Mouse (Mus musculus): ENCODE results near the gene Arhgdia. TPM values are rescaled to one million over a fixed set of nuclear protein-coding genes. Genes with fewer than 3 reads are reported as not detected.
A peak's percentile ranks its signal among the peaks of the same experiment; 100 is the strongest.

Gene Arhgdia
- polyA plus RNA-seq, 1 experiment from 2014 or later: 621 TPM

GRCm38 (mm10) chr11:120535145-120535544, 46.3 kb downstream of the Arhgdia start:
- ATAC-seq (replicated peaks; ENCODE audit: low FRiP score) (no peak), DNase-seq (ENCODE audit: low spot score) (no peak)
- Histone ChIP-seq H3K4me3 (ENCODE audit: low read depth, low read length) (no peak overlapping the region), H3K27me3 (ENCODE audit: control insufficient read depth, insufficient read depth, low read length) (peaks cover 21% of the 10 kb centered on the region), H3K9me3 (ENCODE audit: control insufficient read depth, low read length) (no peaks in the 10 kb centered on the region), H3K36me3 (ENCODE audit: control insufficient read depth, insufficient read depth, low read length) (no peaks in the 10 kb centered on the region), H3K4me2 (ENCODE audit: low read depth, low read length, severe bottlenecking) (no peak overlapping the region), H3K27ac (ENCODE audit: low read depth, low read length) (no peak overlapping the region), H3K9ac (ENCODE audit: low read length) (no peak overlapping the region; the same call in 1 of the 2 replicates), H3K4me1 (replicated peaks; ENCODE audit: control insufficient read depth, insufficient read depth, low read length) (peaks cover 13% of the 10 kb centered on the region)
- 80% methylated on average over 3 of the region's 3 CpGs for WGBS

DNA sequence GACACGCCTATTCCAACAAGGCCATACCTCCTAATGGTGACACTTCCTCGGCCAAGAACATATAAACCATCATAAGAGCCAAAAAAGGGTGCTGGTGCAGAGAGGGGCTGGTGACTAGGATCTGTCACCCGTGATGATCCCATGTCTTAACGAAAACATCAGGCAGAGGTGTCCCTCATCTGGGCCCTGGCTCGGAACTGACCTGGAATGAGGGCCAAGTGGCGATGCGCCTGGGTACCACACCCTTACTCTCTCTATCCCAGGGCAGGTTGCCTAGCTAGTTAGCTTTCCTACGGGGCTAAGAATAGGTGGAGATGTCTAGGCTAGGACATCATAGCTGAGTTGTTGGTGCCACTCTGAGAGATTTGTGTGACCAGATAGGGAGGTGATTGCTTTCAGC, 47.3 kb downstream of the Arhgdia start:
- Histone ChIP-seq H3K27me3 (ENCODE audit: control insufficient read depth, insufficient read depth, low read length) (peaks cover 31% of the 10 kb centered on the region), H3K9me3 (ENCODE audit: control insufficient read depth, low read length) (no peaks in the 10 kb centered on the region), H3K4me2 (ENCODE audit: low read depth, low read length, severe bottlenecking) (no peak overlapping the region), H3K27ac (ENCODE audit: low read depth, low read length) (no peak overlapping the region), H3K36me3 (ENCODE audit: control insufficient read depth, insufficient read depth, low read length) (no peaks in the 10 kb centered on the region), H3K9ac (ENCODE audit: low read length) (no peak overlapping the region), H3K4me1 (replicated peaks; ENCODE audit: control insufficient read depth, insufficient read depth, low read length) (peaks cover 7% of the 10 kb centered on the region), H3K4me3 (ENCODE audit: low read depth, low read length) (no peak overlapping the region)
- 86% methylated on average over 8 of the region's 8 CpGs for WGBS
- DNase-seq (ENCODE audit: low spot score) (peak; percentile 43), ATAC-seq (replicated peaks; ENCODE audit: low FRiP score) (no peak)

DNA sequence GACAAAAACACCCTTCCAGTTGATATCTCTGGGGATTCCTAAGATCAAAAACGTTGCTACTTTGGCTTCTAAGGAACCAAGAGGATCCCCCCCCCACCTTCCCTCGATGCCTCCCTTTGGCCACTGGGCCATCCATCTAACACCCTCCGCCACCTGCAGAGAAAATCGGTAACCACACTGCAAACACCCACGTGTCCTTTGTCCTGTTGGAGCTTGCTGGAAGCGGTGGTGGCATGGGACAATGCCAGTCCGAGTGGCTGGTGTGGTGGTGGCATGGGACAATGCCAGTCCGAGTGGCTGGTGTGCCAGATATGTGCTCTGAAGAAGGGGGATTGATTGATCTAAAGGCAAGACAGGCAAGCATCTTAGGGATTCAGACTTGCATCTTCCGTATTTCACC, 49.8 kb downstream of the Arhgdia start:
- 35% methylated on average over 9 of the region's 9 CpGs for WGBS
- no peak overlapping the region for H3K4me3 ChIP-seq (ENCODE audit: low read depth, low read length)
- no peaks in the 10 kb centered on the region for H3K9me3 ChIP-seq (ENCODE audit: control insufficient read depth, low read length)
- no peak overlapping the region for H3K4me2 ChIP-seq (ENCODE audit: low read depth, low read length, severe bottlenecking)
- H3K27ac ChIP-seq (ENCODE audit: low read depth, low read length): no peak overlapping the region
- no peaks in the 10 kb centered on the region for H3K36me3 ChIP-seq (ENCODE audit: control insufficient read depth, insufficient read depth, low read length)
- peaks cover 6% of the 10 kb centered on the region for H3K4me1 ChIP-seq (replicated peaks; ENCODE audit: control insufficient read depth, insufficient read depth, low read length)
- ATAC-seq (replicated peaks; ENCODE audit: low FRiP score): no peak
- peaks cover 39% of the 10 kb centered on the region for H3K27me3 ChIP-seq (ENCODE audit: control insufficient read depth, insufficient read depth, low read length)
- no peak overlapping the region for H3K9ac ChIP-seq (ENCODE audit: low read length)
- no peak for DNase-seq (ENCODE audit: low spot score)

DNA sequence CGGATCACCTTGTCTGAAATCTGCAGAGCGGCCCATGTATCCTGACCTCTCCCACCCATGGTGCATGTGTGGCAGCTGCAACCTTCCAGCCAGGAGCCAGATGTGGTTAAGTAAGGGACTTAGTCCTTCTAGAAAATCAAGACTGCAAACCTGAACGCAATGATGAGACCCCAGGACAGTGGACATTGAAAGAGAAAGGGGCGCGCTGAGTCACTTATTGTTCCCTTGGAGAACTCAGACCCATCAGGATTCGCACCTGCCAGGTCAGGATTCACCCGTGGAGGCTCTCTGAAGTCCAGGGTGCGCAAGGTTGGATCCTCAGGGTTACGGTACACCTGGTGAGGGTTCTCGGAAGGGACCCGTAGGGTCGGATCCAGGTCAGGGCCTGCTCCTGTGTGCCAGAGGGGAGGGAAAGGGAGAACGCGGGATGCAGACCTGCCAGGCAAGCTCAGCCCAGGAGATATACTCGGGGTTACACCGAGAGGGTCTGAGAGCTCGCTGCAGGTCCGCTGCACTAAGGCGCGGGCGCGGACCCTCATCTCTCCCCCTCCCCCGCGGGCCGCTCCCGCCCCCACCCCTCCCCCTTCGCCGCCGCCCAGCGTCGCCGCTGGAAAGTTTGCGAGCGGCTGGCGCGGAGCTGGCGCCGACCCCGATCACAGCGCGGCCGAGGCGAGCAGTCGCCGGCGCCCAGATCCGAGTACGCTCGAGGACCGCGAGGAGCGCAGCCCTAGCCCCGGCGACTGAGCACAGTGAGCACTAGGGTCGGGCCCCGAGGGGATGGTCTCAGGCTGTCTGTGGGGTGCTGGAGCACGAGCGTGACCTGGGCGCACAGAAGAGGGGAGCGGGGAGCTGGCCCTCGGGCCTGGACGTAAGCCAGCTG, 51.1 kb downstream of the Arhgdia start, which contains the start of gene Gcgr:
Gene Gcgr (plus strand): TSS at position 615 of the 880 bp plus-strand sequence.
- Histone ChIP-seq H3K4me2 (ENCODE audit: low read depth, low read length, severe bottlenecking) (peak within 1 kb of the TSS; percentile 54), H3K9me3 (ENCODE audit: control insufficient read depth, low read length) (no peaks in the 10 kb centered on the region), H3K36me3 (ENCODE audit: control insufficient read depth, insufficient read depth, low read length) (no peaks in the 10 kb centered on the region), H3K27ac (ENCODE audit: low read depth, low read length) (no peak within 1 kb of the TSS), H3K27me3 (ENCODE audit: control insufficient read depth, insufficient read depth, low read length) (peaks cover 39% of the 10 kb centered on the region), H3K9ac (ENCODE audit: low read length) (peak within 1 kb of the TSS; percentile 43), H3K4me3 (ENCODE audit: low read depth, low read length) (peak within 1 kb of the TSS; percentile 31), H3K4me1 (replicated peaks; ENCODE audit: control insufficient read depth, insufficient read depth, low read length) (peaks cover 6% of the 10 kb centered on the region)
- DNase-seq (ENCODE audit: low spot score): peak; percentile 60
- ATAC-seq (replicated peaks; ENCODE audit: low FRiP score): 0 out of 2 replicates have a peak, but pooled peaks have one; percentile 21
- WGBS: 7% methylated on average over 60 of the region's 62 CpGs

- Histone ChIP-seq H3K4me3 (ENCODE audit: low read depth, low read length) (no peak overlapping the region), H3K4me2 (ENCODE audit: low read depth, low read length, severe bottlenecking) (no peak overlapping the region), H3K36me3 (ENCODE audit: control insufficient read depth, insufficient read depth, low read length) (no peaks in the 10 kb centered on the region), H3K4me1 (replicated peaks; ENCODE audit: control insufficient read depth, insufficient read depth, low read length) (peaks cover 6% of the 10 kb centered on the region), H3K27me3 (ENCODE audit: control insufficient read depth, insufficient read depth, low read length) (peaks cover 39% of the 10 kb centered on the region), H3K9me3 (ENCODE audit: control insufficient read depth, low read length) (no peaks in the 10 kb centered on the region), H3K27ac (ENCODE audit: low read depth, low read length) (no peak overlapping the region), H3K9ac (ENCODE audit: low read length) (no peak overlapping the region)
- ATAC-seq (replicated peaks; ENCODE audit: low FRiP score) (no peak), DNase-seq (ENCODE audit: low spot score) (peak; percentile 48)
- WGBS: 57% methylated on average over 4 of the region's 4 CpGs
These were observed 52.5 kb downstream of the Arhgdia start for GRCm38 (mm10) chr11:120528903-120529302.

Small RNA genes lying within 50 kb of the gene (microRNA-seq; reads per million reads assigned to microRNA genes)
- 5.0 reads per million for gene Mir6936 (ENCODE audit: insufficient number of aligned reads)

Other genes with a start within 250 kb of the Arhgdia start
- gene Actg1, start 233.1 kb downstream of the Arhgdia start, polyA plus RNA-seq (2014; fragmentation: Nextera tagmentation; extraction: Ambion mirVana): 2,808 and 3,088 TPM in 2 replicates
- 1.0 TPM in 1 of 2 replicates, not detected in the other for gene Fscn2, start 220.1 kb downstream of the Arhgdia start, polyA plus RNA-seq (2014; fragmentation: Nextera tagmentation; extraction: Ambion mirVana)
- 33.8 and 39.8 TPM in 2 replicates for gene Faap100, start 202.9 kb downstream of the Arhgdia start, polyA plus RNA-seq (2014; fragmentation: Nextera tagmentation; extraction: Ambion mirVana)
- gene Nploc4, start 143.9 kb downstream of the Arhgdia start, polyA plus RNA-seq (2014; fragmentation: Nextera tagmentation; extraction: Ambion mirVana): 52.4 and 56.4 TPM in 2 replicates
- 0.19 TPM in 1 of 2 replicates, not detected in the other for gene Tspan10, start 139.0 kb downstream of the Arhgdia start, polyA plus RNA-seq (2014; fragmentation: Nextera tagmentation; extraction: Ambion mirVana)
- gene Pde6g, start 128.1 kb downstream of the Arhgdia start, polyA plus RNA-seq (2014; fragmentation: Nextera tagmentation; extraction: Ambion mirVana): 0.21 and 0.59 TPM in 2 replicates
- 11.3 and 11.6 TPM in 2 replicates for gene Oxld1, start 123.6 kb downstream of the Arhgdia start, polyA plus RNA-seq (2014; fragmentation: Nextera tagmentation; extraction: Ambion mirVana)
- gene Ccdc137, start 123.5 kb downstream of the Arhgdia start, polyA plus RNA-seq (2014; fragmentation: Nextera tagmentation; extraction: Ambion mirVana): 30.3 and 33.8 TPM in 2 replicates
- 50.1 and 54.2 TPM in 2 replicates for gene Arl16, start 114.0 kb downstream of the Arhgdia start, polyA plus RNA-seq (2014; fragmentation: Nextera tagmentation; extraction: Ambion mirVana)
- 152 and 160 TPM in 2 replicates for gene Mrpl12, start 97.0 kb downstream of the Arhgdia start, polyA plus RNA-seq (2014; fragmentation: Nextera tagmentation; extraction: Ambion mirVana)
- gene Slc25a10, start 89.8 kb downstream of the Arhgdia start, polyA plus RNA-seq (2014; fragmentation: Nextera tagmentation; extraction: Ambion mirVana): 50.9 and 57.5 TPM in 2 replicates
- 0.35 TPM in 1 of 2 replicates, not detected in the other for gene Gcgr, start 50.9 kb downstream of the Arhgdia start, polyA plus RNA-seq (2014; fragmentation: Nextera tagmentation; extraction: Ambion mirVana)
- 213 and 247 TPM in 2 replicates for gene Mcrip1, start 31.9 kb downstream of the Arhgdia start, polyA plus RNA-seq (2014; fragmentation: Nextera tagmentation; extraction: Ambion mirVana)
- gene Ppp1r27, start 30.5 kb downstream of the Arhgdia start, polyA plus RNA-seq (2014; fragmentation: Nextera tagmentation; extraction: Ambion mirVana): not detected in 2 replicates
- 439 and 476 TPM in 2 replicates for gene P4hb, start 8.4 kb downstream of the Arhgdia start, polyA plus RNA-seq (2014; fragmentation: Nextera tagmentation; extraction: Ambion mirVana)
- 808 and 816 TPM in 2 replicates for gene Alyref, start 16.7 kb upstream of the Arhgdia start, polyA plus RNA-seq (2014; fragmentation: Nextera tagmentation; extraction: Ambion mirVana)
- gene Anapc11, start 16.8 kb upstream of the Arhgdia start, polyA plus RNA-seq (2014; fragmentation: Nextera tagmentation; extraction: Ambion mirVana): 200 and 217 TPM in 2 replicates
- gene Npb, start 26.9 kb upstream of the Arhgdia start, polyA plus RNA-seq (2014; fragmentation: Nextera tagmentation; extraction: Ambion mirVana): not detected in 2 replicates
- 126 and 134 TPM in 2 replicates for gene Pcyt2, start 36.3 kb upstream of the Arhgdia start, polyA plus RNA-seq (2014; fragmentation: Nextera tagmentation; extraction: Ambion mirVana)
- gene Sirt7, start 43.6 kb upstream of the Arhgdia start, polyA plus RNA-seq (2014; fragmentation: Nextera tagmentation; extraction: Ambion mirVana): 37.8 and 41.1 TPM in 2 replicates
- gene Mafg, start 52.0 kb upstream of the Arhgdia start, polyA plus RNA-seq (2014; fragmentation: Nextera tagmentation; extraction: Ambion mirVana): 25.5 and 26.4 TPM in 2 replicates
- gene Pycr1, start 62.1 kb upstream of the Arhgdia start, polyA plus RNA-seq (2014; fragmentation: Nextera tagmentation; extraction: Ambion mirVana): 33.7 and 36.9 TPM in 2 replicates
- gene Myadml2, start 66.5 kb upstream of the Arhgdia start, polyA plus RNA-seq (2014; fragmentation: Nextera tagmentation; extraction: Ambion mirVana): 0.51 TPM in 1 of 2 replicates, not detected in the other
- 0.61 and 1.3 TPM in 2 replicates for gene Notum, start 79.6 kb upstream of the Arhgdia start, polyA plus RNA-seq (2014; fragmentation: Nextera tagmentation; extraction: Ambion mirVana)
- 129 and 133 TPM in 2 replicates for gene Aspscr1, start 91.3 kb upstream of the Arhgdia start, polyA plus RNA-seq (2014; fragmentation: Nextera tagmentation; extraction: Ambion mirVana)
- 121 and 130 TPM in 2 replicates for gene Cenpx, start 132.1 kb upstream of the Arhgdia start, polyA plus RNA-seq (2014; fragmentation: Nextera tagmentation; extraction: Ambion mirVana)
- 53.3 and 54.4 TPM in 2 replicates for gene Lrrc45, start 132.3 kb upstream of the Arhgdia start, polyA plus RNA-seq (2014; fragmentation: Nextera tagmentation; extraction: Ambion mirVana)
- gene Rac3, start 139.8 kb upstream of the Arhgdia start, polyA plus RNA-seq (2014; fragmentation: Nextera tagmentation; extraction: Ambion mirVana): 7.5 and 10.6 TPM in 2 replicates
- 10.8 and 11.8 TPM in 2 replicates for gene Dcxr, start 145.7 kb upstream of the Arhgdia start, polyA plus RNA-seq (2014; fragmentation: Nextera tagmentation; extraction: Ambion mirVana)
- gene Cbr2, start 150.5 kb upstream of the Arhgdia start, polyA plus RNA-seq (2014; fragmentation: Nextera tagmentation; extraction: Ambion mirVana): 1.8 TPM in 1 of 2 replicates, not detected in the other
- 7.6 and 8.3 TPM in 2 replicates for gene Hmga1b, start 181.2 kb upstream of the Arhgdia start, polyA plus RNA-seq (2014; fragmentation: Nextera tagmentation; extraction: Ambion mirVana)
- 45.4 and 48.3 TPM in 2 replicates for gene Rfng, start 202.6 kb upstream of the Arhgdia start, polyA plus RNA-seq (2014; fragmentation: Nextera tagmentation; extraction: Ambion mirVana)
- 271 and 304 TPM in 2 replicates for gene Gps1, start 202.6 kb upstream of the Arhgdia start, polyA plus RNA-seq (2014; fragmentation: Nextera tagmentation; extraction: Ambion mirVana)
- 71.7 and 80.3 TPM in 2 replicates for gene Dus1l, start 214.8 kb upstream of the Arhgdia start, polyA plus RNA-seq (2014; fragmentation: Nextera tagmentation; extraction: Ambion mirVana)
- 139 and 140 TPM in 2 replicates for gene Fasn, start 242.9 kb upstream of the Arhgdia start, polyA plus RNA-seq (2014; fragmentation: Nextera tagmentation; extraction: Ambion mirVana)